Mouse (Mus musculus) cerebellum, adult 2 months (tissue): ENCODE data around the gene Aqp2. TPM values are rescaled to one million over a fixed set of nuclear protein-coding genes. Genes with fewer than 3 reads are reported as not detected.
A peak's percentile ranks its signal among the peaks of the same experiment; 100 is the strongest.

Experiments used
- DNase-seq, 2 experiments: peaks; one replicate each; pipeline ENCODE4 v3.0.0; 2021
- H3K27ac ChIP-seq: fragments of 200-500 bp; 2 replicates; pipeline ENCODE4 v1.5.1; 2012; ENCODE audit warnings: low read length, control low read depth, inconsistent platforms; ENCODE audit not compliant: insufficient read depth
- H3K27me3 ChIP-seq: fragments of 200-500 bp; 2 replicates; pipeline ENCODE4 v1.6.1; 2012; ENCODE audit warnings: inconsistent platforms, mild to moderate bottlenecking, low read length, moderate library complexity; ENCODE audit not compliant: control insufficient read depth, insufficient read depth
- H3K4me1 ChIP-seq: fragments of 200-500 bp; 2 replicates; pipeline ENCODE4 v1.6.1; 2011; ENCODE audit warnings: low read length; ENCODE audit not compliant: control insufficient read depth, insufficient read depth
- H3K4me3 ChIP-seq: fragments of 200-500 bp; replicated peaks from 2 replicates; pipeline ENCODE3; 2011; ENCODE audit warnings: mild to moderate bottlenecking, low read depth, low read length, control low read depth; ENCODE audit not compliant: insufficient read depth
- CTCF ChIP-seq: fragments of 200-500 bp; IDR thresholded peaks from 2 replicates; pipeline ENCODE4 v1.5.1; 2011; ENCODE audit warnings: low read depth, mild to moderate bottlenecking, control low read depth, low read length, moderate library complexity, borderline replicate concordance; ENCODE audit not compliant: insufficient read depth
- POLR2A ChIP-seq: fragments of 200-500 bp; IDR thresholded peaks from 2 replicates; pipeline ENCODE4 v1.6.1; 2011; ENCODE audit warnings: low read length, control low read depth, borderline replicate concordance; ENCODE audit not compliant: insufficient read depth
- WGBS: fragments of 180-500 bp; shearing (Covaris S2); methylation state at CpG from one replicate; pipeline ENCODE4 v1.1.7; 2018; 5-methylcytosine and 5-hydroxymethylcytosine counted together
- polyA plus RNA-seq: library from polyadenylated mRNA; depleted of rRNA; stranded (reverse); fragments of >200 nt; gene quantifications from 2 replicates; pipeline ENCODE4 v1.2.3, GENCODE M21; 2012

The Aqp2 gene
- polyA plus RNA-seq, 1 experiment = 0.23 TPM

- Histone ChIP-seq H3K27ac (no peak overlapping the region), H3K27me3 (no peaks in the 10 kb centered on the region), H3K4me3 (no peak overlapping the region), H3K4me1 (peaks cover 6% of the 10 kb centered on the region; the same call in 1 of the 2 replicates)
- TF ChIP-seq CTCF (no peak), POLR2A (no peak)
- no peak for DNase-seq
- 41% methylated on average over 24 of the region's 24 CpGs for WGBS
These were observed 5.8 kb downstream of the Aqp2 start for GRCm38 (mm10) chr15:99584407-99585202.

- Histone ChIP-seq H3K4me1 (peaks cover 6% of the 10 kb centered on the region; the same call in 1 of the 2 replicates), H3K4me3 (no peak overlapping the region), H3K27ac (no peak overlapping the region), H3K27me3 (no peaks in the 10 kb centered on the region; the same call in 1 of the 2 replicates)
- WGBS = 96% methylated on average over 6 of the region's 6 CpGs
- TF ChIP-seq POLR2A = no peak
- TF ChIP-seq CTCF = no peak
- DNase-seq = no peak
These were observed 6.9 kb downstream of the Aqp2 start for GRCm38 (mm10) chr15:99585741-99586140.

DNA sequence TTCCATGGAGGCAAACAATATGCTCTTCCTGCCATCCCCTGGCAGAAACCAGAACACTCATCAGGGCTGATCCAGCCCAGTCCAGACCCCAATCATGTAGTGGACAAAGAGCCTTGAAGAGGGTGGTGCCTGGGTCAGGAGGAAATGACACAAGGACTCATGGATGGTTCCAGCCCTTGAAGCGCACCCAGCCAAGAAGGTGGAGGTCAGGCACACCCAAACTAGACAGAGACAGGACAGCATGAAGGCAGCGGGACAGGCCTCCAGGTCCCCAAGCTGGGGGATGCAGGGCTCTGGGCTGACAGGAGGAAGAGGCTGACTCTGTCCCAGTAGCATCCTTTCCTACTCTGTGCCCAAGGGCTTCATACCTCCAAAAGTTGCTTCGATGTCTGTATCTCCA lies 7.7 kb downstream of the Aqp2 start:
- Histone ChIP-seq H3K4me3 (no peak overlapping the region), H3K4me1 (peaks cover 6% of the 10 kb centered on the region; the same call in 1 of the 2 replicates), H3K27me3 (no peaks in the 10 kb centered on the region; the same call in 1 of the 2 replicates), H3K27ac (no peak overlapping the region)
- WGBS = 95% methylated on average over 3 of the region's 3 CpGs
- DNase-seq = no peak
- TF ChIP-seq POLR2A (no peak), CTCF (no peak)

GRCm38 (mm10) chr15:99589237-99589636 lies 10.4 kb downstream of the Aqp2 start:
- 43% methylated on average over 9 of the region's 9 CpGs for WGBS
- TF ChIP-seq POLR2A (no peak), CTCF (no peak)
- 0 out of 2 replicates have a peak, but pooled peaks cover 3% of the 10 kb centered on the region for H3K4me1 ChIP-seq
- H3K4me3 ChIP-seq = no peak overlapping the region
- no peaks in the 10 kb centered on the region; the same call in 1 of the 2 replicates for H3K27me3 ChIP-seq
- no peak for DNase-seq
- H3K27ac ChIP-seq = no peak overlapping the region

DNA sequence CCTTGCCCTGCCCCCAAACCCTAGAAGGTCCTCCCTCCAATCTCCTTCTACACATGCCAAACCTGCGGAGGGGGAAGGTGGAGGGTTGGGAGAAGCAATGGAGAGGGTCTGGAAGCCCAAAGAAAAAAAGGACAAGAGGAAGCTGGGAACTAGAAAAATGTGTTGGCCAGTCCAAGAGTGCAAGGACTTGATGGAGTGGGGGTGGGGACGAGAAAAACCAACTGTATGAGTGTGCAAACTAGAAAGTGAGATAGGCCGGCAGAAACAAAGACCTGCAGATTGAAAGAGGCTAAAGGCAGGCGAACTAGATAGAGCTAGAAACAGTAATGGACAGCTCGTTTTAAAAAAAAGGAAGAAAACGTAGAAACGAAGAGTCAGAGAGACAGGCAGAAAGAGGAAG lies 10.8 kb downstream of the Aqp2 start:
- TF ChIP-seq CTCF (no peak), POLR2A (no peak)
- DNase-seq = no peak
- Histone ChIP-seq H3K27ac (no peak overlapping the region), H3K4me1 (0 out of 2 replicates have a peak, but pooled peaks cover 3% of the 10 kb centered on the region), H3K4me3 (no peak overlapping the region), H3K27me3 (no peaks in the 10 kb centered on the region; the same call in 1 of the 2 replicates)
- 61% methylated on average over 7 of the region's 7 CpGs for WGBS

GRCm38 (mm10) chr15:99590429-99591084 lies 11.7 kb downstream of the Aqp2 start, which contains the start of gene Aqp5:
Aqp5 (plus strand) TSS chr15:99590782.
- TF ChIP-seq CTCF = no peak
- TF ChIP-seq POLR2A = no peak
- WGBS = 2% methylated on average over 75 of the region's 83 CpGs
- no peak for DNase-seq
- Histone ChIP-seq H3K4me1 (no peaks in the 10 kb centered on the region), H3K27me3 (no peaks in the 10 kb centered on the region; the same call in 1 of the 2 replicates), H3K27ac (no peak within 1 kb of the TSS), H3K4me3 (peak within 1 kb of the TSS; percentile 22)

DNA sequence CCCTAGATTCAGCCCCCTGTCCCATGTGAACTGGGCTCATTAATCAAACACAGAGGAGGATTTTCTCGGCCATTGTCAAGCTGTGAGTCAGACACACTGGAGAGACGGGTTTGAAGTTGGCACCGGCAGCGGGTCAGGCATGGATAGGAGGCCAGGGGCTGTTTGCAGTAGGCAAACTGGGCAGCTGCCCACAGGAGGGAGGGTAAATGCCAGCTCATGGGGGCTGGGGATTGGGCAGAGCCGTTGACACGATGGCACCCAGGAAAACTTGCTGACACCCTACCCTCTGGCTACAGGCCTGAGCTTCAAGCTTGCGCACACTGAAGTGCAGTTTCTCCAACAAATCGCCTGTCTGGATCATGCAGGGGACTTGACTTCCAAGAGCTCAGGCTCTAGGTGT lies 13.3 kb downstream of the Aqp2 start:
- no peak overlapping the region for H3K4me3 ChIP-seq
- H3K27me3 ChIP-seq = no peaks in the 10 kb centered on the region; the same call in 1 of the 2 replicates
- TF ChIP-seq POLR2A (no peak), CTCF (no peak)
- WGBS = 44% methylated on average over 8 of the region's 8 CpGs
- peaks cover 9% of the 10 kb centered on the region for H3K4me1 ChIP-seq
- H3K27ac ChIP-seq = no peak overlapping the region
- DNase-seq = no peak
